Mouse (Mus musculus): ENCODE measurements around the gene Agpat3.

Agpat3 gene

DNA sequence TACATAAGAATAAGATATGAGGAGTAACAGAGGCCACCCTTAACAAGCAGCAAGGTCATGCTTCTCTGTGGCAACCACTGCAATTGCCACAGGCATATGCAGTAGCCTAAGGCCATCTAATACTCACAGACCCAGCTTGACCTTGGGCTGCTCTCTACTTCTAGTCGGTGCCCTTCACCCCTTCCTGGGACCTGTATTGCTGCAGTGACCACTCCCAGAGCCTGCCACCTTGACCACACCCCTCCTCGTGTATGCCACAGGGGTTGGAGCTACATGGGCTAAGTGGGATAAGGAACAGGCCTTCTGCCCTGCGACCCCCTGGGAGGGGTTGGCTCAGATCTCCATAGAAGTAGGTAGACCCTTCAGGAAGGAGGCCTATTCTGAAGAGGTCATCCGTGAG, 55.3 kb downstream of the Agpat3 start:
- ChIA-PET POLR2A (interaction anchor here in 3 of 4 experiments (0.6 to 1.3 kb wide), 5 partner anchors 28 to 690 kb away, joined by 3 to 4 read pairs (median 3); no protein-coding TSS in a partner anchor), CTCF (interaction anchor here in 2 of 4 experiments (0.5 to 1.1 kb wide), 2 partner anchors 99 to 129 kb away, joined by 3 to 4 read pairs; no protein-coding TSS in a partner anchor)

DNA sequence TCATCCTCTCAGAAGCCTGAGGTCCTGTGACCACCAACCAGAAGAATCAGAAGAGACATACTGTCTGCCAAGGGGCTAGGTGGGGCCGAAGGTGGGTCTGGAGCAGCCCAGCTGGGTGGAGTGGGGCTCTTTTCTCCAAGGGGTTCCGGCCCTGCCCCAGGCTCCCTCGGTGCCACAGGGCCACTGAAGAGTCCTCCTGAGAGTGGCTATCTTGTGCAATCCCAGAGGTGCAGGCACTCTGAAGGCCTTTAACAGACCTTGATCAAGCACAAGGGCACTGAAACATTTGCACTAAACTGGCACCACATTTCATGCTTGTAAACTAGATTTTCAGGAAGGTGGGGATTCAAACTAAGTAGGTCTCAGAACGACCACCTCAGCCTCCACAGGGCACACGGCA, 55.9 kb downstream of the Agpat3 start:
- CTCF ChIA-PET = interaction anchor here in 2 of 4 experiments (1.1 to 1.6 kb wide), 2 partner anchors 13 to 16 kb away, joined by 3 to 4 read pairs; no protein-coding TSS in a partner anchor

GRCm38 (mm10) chr10:78293576-78293975, 58.7 kb downstream of the Agpat3 start:
- POLR2A ChIA-PET = interaction anchor here in 1 of 4 experiments (0.6 kb wide), 1 partner anchor 36 kb away, joined by 3 read pairs; no protein-coding TSS in a partner anchor
- CTCF ChIA-PET = no interaction called here

More for the DNA sequence above, 55.9 kb downstream of the Agpat3 start:
- POLR2A ChIA-PET = interaction anchor here in 3 of 4 experiments (0.6 to 1.3 kb wide), 4 partner anchors 30 to 128 kb away, joined by 3 to 5 read pairs (median 4); no protein-coding TSS in a partner anchor

DNA sequence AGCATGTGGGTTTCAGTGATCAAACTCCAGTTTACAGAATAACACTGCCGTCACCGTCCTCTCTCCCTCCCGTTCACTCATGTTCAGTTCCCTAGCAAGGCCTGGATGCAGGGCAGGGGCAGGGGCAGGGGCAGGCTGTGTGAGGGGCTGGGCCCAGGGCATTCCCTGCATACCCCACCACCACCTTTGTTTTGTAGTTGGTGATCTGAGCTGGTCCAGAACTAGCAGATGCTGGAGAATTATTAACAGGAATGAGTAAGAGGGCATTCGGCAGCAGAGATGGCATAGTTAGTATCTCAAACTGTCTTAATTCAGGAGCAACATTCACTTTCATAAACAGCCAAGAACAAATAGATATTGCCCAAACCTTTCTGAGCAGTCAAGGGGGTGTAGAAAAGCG, 59.9 kb downstream of the Agpat3 start:
- POLR2A ChIA-PET = no interaction called here
- CTCF ChIA-PET = interaction anchor here in 1 of 4 experiments (0.6 kb wide), 1 partner anchor 1591 kb away, joined by 3 read pairs; no protein-coding TSS in a partner anchor

DNA sequence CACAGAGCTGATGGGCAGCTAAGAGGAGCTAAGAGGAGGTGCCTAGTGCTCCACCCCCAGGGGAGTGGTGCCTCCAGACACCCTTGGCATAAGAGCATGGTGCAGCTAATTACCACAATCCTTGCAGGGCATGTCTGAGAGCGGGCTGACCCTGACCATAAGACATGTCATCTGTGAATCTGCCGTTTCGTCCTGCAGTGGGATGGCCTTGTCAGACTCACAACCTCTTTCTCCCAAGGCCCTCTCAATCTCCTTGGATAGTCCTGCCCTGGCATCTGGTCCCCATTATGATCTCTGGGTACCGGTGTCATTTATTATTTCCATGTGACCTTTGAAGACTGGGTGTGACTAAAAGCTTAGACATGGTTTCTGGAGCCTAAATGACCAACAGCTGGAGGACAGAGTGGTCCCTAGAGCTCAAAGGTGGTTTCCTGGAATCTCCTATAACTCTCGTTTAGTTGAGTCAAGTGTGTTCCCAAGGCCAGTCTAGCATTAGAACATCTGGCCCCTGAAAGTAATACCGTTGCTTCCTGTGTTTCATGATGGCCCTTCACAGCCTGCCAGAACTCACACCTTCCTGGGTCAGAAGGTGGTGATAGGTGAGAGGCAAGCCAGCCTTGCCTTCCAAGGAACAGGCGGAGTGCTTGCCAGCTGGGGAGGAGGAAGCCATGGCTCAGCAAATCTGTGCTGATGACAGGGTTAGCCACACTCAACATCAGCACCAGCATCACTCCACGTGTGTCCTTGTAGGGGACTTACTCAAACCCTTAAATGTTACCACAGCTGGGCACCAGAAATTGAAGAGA, 61.4 kb downstream of the Agpat3 start:
- POLR2A ChIA-PET = interaction anchor here in 1 of 4 experiments (1.0 kb wide), 1 partner anchor 137 kb away, joined by 3 read pairs; no protein-coding TSS in a partner anchor
- CTCF ChIA-PET = interaction anchor here in 1 of 4 experiments (1.6 kb wide), 1 partner anchor 101 kb away, joined by 4 read pairs; no protein-coding TSS in a partner anchor

DNA sequence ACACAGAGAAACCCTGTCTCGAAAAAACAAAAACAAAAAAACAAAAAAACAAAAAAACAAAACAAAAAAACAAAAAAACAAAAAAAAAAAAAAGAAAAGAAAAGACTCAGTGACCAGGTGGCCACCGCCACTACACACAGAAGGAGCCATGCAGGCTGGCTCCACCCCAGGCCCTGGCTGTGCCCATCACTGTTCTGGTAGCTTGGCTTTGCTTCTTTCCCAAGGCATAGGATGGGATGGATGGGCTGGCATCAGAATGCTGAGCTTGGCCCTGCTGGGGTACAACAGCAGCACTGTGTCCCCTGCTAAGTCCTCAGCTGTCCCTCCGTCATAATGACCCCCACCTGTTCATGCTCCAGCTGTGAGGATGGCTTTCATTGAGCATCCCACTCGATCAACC, 63.4 kb downstream of the Agpat3 start:
- POLR2A ChIA-PET = no interaction called here
- CTCF ChIA-PET = interaction anchor here in 1 of 4 experiments (0.7 kb wide), 1 partner anchor 11 kb away, joined by 3 read pairs; no protein-coding TSS in a partner anchor

- POLR2A ChIA-PET = interaction anchor here in 2 of 4 experiments (1.1 to 1.3 kb wide), 2 partner anchors 20 to 38 kb away, joined by 3 to 4 read pairs; no protein-coding TSS in a partner anchor
- CTCF ChIA-PET = interaction anchor here in 2 of 4 experiments (0.5 to 0.7 kb wide), 3 partner anchors 119 to 305 kb away, joined by 3 to 4 read pairs (median 4); no protein-coding TSS in a partner anchor
Observed at GRCm38 (mm10) chr10:78288135-78288534, 64.2 kb downstream of the Agpat3 start.

DNA sequence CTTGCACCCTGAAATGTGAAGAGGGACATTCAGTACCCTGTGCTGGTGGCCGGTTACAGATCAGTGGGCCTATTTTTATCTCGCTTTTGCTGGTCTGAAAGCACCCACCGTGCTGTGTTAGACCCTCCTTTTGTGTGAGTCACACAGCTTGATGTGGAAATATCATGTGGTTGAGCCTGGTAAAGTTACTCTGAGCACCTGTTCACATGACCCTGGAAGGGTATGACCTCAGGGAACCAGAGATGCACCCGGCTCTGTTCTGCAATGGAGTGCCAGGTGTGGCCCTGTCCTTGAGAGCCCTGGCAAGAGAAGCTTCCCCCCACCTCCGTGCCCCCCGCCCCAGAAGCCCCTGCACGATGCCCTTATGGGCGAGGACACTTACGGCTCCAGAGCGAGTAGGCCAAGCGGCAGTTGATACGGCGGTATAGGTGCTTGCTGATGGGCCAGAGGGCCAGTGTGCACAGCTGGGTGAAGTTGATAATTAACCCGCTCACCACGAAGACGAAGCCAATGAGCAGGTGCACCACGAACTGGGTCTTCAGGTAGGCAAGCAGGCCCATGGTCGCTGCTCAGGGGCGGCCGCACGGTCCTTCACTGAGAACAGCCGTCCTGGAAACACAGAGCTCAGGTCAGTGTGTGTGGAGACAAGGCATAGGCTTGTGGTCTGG, 64.7 kb downstream of the Agpat3 start:
- ChIA-PET POLR2A (interaction anchor here in 2 of 4 experiments (1.1 to 1.3 kb wide), 2 partner anchors 20 to 38 kb away, joined by 3 to 4 read pairs; no protein-coding TSS in a partner anchor), CTCF (interaction anchor here in 2 of 4 experiments (0.5 to 0.7 kb wide), 3 partner anchors 120 to 305 kb away, joined by 3 to 4 read pairs (median 4); no protein-coding TSS in a partner anchor)

GRCm38 (mm10) chr10:78285959-78286358, 66.3 kb downstream of the Agpat3 start:
- ChIA-PET CTCF (no interaction called here), POLR2A (interaction anchor here in 2 of 4 experiments (0.8 to 1.8 kb wide), 6 partner anchors 13 to 110 kb away, joined by 3 to 6 read pairs (median 4); no protein-coding TSS in a partner anchor)

- CTCF ChIA-PET = interaction anchor here in 1 of 4 experiments (0.6 kb wide), 1 partner anchor 10 kb away, joined by 4 read pairs; no protein-coding TSS in a partner anchor
Observed at GRCm38 (mm10) chr10:78285409-78285808, 66.9 kb downstream of the Agpat3 start.

GRCm38 (mm10) chr10:78284812-78285211, 67.5 kb downstream of the Agpat3 start:
- POLR2A ChIA-PET = interaction anchor here in 3 of 4 experiments (0.6 to 1.4 kb wide), 5 partner anchors 14 to 111 kb away, joined by 3 to 6 read pairs (median 4); no protein-coding TSS in a partner anchor
- CTCF ChIA-PET = interaction anchor here in 1 of 4 experiments (0.6 kb wide), 1 partner anchor 11 kb away, joined by 4 read pairs; no protein-coding TSS in a partner anchor

More at GRCm38 (mm10) chr10:78285409-78285808, 66.9 kb downstream of the Agpat3 start:
- POLR2A ChIA-PET = interaction anchor here in 3 of 4 experiments (0.6 to 1.8 kb wide), 7 partner anchors 13 to 111 kb away, joined by 3 to 6 read pairs (median 4); no protein-coding TSS in a partner anchor

DNA sequence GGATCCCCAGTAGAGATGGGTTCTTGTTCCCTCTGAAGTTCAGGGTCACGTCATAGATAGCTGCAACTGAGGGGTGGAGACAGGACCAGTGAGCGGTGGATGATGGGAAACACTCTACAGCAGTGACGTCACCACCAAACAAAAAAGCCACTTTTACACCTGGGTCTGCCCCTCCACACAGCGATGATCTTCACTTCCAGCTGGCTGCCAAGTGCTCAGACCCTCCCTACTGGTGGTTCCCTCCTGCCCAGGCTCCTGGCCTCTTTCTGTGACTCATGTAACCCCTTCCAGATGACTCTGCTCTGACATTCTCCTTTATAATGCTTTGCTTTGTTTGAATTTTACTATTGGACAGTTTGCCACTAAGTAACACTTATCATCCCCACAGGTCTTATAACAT, 69.9 kb downstream of the Agpat3 start:
- ChIA-PET POLR2A (interaction anchor here in 1 of 4 experiments (1.0 kb wide), 1 partner anchor 97 kb away, joined by 3 read pairs; no protein-coding TSS in a partner anchor), CTCF (no interaction called here)

GRCm38 (mm10) chr10:78280486-78280885, 71.8 kb downstream of the Agpat3 start:
- POLR2A ChIA-PET = interaction anchor here in 3 of 4 experiments (0.6 to 0.7 kb wide), 3 partner anchors 48 to 874 kb away, joined by 3 to 5 read pairs (median 3); partner anchors contain the start of gene Cstb (in 1 of the 3)
- CTCF ChIA-PET = interaction anchor here in 1 of 4 experiments (0.5 kb wide), 1 partner anchor 103 kb away, joined by 3 read pairs; no protein-coding TSS in a partner anchor

DNA sequence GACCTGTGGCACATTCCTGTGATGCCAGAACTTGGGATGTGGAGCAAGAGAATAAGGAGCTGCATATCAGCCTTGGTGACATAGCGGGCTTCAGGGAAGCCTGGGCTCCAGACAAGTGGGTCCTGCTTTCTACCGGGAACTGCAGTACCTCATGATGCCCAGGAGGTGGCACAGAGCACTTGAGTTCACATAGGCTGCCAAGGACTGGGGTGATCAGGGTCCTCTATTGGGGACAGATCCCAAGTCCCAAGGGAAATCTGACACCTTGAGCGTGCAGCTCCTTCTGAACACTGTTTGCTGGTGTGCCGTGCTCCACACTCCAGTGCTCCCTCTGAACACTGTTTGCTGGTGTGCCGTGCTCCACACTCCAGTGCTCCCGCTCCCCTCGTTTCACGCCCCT, 73.1 kb downstream of the Agpat3 start:
- ChIA-PET POLR2A (interaction anchor here in 3 of 4 experiments (0.8 to 1.9 kb wide), 11 partner anchors 11 to 134 kb away, joined by 3 to 9 read pairs (median 3); partner anchors contain the start of gene Rrp1 (in 1 of the 3)), CTCF (interaction anchor here (0.5 to 3.4 kb wide), 34 partner anchors 9 to 216 kb away, joined by 3 to 28 read pairs (median 4); partner anchors contain the start of genes Rrp1 (in 2 of the 4) and Trappc10 (in 1 of the 4))

GRCm38 (mm10) chr10:78277835-78278234, 74.5 kb downstream of the Agpat3 start:
- CTCF ChIA-PET = interaction anchor here (0.5 to 3.4 kb wide), 15 partner anchors 8 to 136 kb away, joined by 3 to 28 read pairs (median 4); no protein-coding TSS in a partner anchor

DNA sequence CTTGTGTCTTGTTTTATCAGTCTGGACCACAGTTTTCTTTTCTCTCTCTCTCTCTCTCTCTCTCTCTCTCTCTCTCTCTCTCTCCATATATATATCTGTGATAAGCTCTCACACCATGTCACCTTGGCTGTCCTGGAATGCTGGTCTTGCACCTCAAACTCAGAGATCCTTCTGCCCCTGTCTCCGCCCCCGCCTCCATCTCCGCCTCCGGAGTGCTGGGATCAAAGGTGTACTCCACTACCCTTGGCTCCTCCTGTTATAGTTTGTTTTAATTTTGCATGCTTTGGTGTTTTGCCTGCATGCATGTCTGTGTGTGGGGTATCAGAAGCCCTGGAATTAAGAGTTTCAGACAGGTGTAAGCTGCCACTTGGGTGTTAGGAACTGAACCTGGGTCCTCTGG, 76.0 kb downstream of the Agpat3 start:
- POLR2A ChIA-PET = interaction anchor here in 1 of 4 experiments (1.4 kb wide), 1 partner anchor 116 kb away, joined by 3 read pairs; no protein-coding TSS in a partner anchor
- CTCF ChIA-PET = interaction anchor here in 3 of 4 experiments (0.6 to 1.1 kb wide), 7 partner anchors 30 to 1145 kb away, joined by 3 to 9 read pairs (median 3); no protein-coding TSS in a partner anchor

More at GRCm38 (mm10) chr10:78277835-78278234, 74.5 kb downstream of the Agpat3 start:
- POLR2A ChIA-PET = interaction anchor here in 3 of 4 experiments (0.6 to 1.8 kb wide), 7 partner anchors 10 to 137 kb away, joined by 3 to 6 read pairs (median 4); no protein-coding TSS in a partner anchor

DNA sequence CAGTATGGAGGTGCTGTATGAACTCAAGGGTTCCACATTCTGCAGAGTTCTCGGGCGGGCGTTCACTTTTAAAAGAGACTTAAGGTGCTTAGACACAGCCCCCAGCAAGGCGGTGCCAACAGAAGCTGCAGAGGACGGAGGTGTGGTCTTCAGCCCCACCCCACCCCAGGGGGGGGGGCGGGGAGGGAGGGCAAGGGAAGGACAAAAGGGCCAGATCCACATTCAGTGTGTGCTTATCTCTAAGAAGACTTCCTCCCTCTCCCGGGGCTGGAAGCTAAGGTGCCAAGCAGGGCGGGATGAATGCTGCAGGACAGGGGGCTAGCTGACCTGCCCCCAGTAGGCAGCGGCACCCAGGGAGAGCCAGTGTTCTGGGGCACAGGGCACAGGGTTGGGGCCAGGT, 79.4 kb downstream of the Agpat3 start:
- ChIA-PET POLR2A (interaction anchor here in 2 of 4 experiments (0.8 to 2.4 kb wide), 10 partner anchors 11 to 123 kb away, joined by 3 to 26 read pairs (median 4); partner anchors contain the start of gene Trappc10 (in 1 of the 2)), CTCF (interaction anchor here in 3 of 4 experiments (0.6 to 1.7 kb wide), 7 partner anchors 12 to 215 kb away, joined by 3 to 8 read pairs (median 3); partner anchors contain the start of gene Trappc10 (in 1 of the 3))
